Mouse (Mus musculus) kidney, adult 2 months (tissue): ENCODE measurements at regions not wholly inside any gene's neighbourhood (a gene's known extent, or its start where the extent isn't known, plus 50 kb on each side); places are given as distances from the start of the nearest gene placed in this dataset.

Experiments used
- CTCF ChIP-seq: fragments of 200-500 bp; conservative IDR thresholded peaks from 2 replicates; pipeline ENCODE4 v1.5.1; 2011; ENCODE audit warnings: low read depth, mild to moderate bottlenecking, control low read depth, low read length, moderate library complexity, mixed read lengths; ENCODE audit not compliant: insufficient read depth, insufficient read length
- POLR2A ChIP-seq: fragments of 200-500 bp; IDR thresholded peaks from one replicate; pipeline ENCODE4 v1.6.1; 2011; ENCODE audit warnings: low read depth, low read length, control low read depth

- TF ChIP-seq POLR2A (no peak), CTCF (no peak)
Observed at GRCm38 (mm10) chr9:87412894-87413293, 157.6 kb upstream of the Cep162 start.
